Mouse (Mus musculus): ENCODE data around the gene Arhgef10l. TPM values are rescaled to one million over a fixed set of nuclear protein-coding genes. Genes with fewer than 3 reads are reported as not detected.
"Not testable (repeated sequence)": the region's sequence is repeated elsewhere in the genome, so short reads cannot be mapped to it uniquely, and the experiment has no call there.

Gene Arhgef10l
- polyA plus RNA-seq, 1 experiment from 2014 or later: 18.2 TPM

DNA sequence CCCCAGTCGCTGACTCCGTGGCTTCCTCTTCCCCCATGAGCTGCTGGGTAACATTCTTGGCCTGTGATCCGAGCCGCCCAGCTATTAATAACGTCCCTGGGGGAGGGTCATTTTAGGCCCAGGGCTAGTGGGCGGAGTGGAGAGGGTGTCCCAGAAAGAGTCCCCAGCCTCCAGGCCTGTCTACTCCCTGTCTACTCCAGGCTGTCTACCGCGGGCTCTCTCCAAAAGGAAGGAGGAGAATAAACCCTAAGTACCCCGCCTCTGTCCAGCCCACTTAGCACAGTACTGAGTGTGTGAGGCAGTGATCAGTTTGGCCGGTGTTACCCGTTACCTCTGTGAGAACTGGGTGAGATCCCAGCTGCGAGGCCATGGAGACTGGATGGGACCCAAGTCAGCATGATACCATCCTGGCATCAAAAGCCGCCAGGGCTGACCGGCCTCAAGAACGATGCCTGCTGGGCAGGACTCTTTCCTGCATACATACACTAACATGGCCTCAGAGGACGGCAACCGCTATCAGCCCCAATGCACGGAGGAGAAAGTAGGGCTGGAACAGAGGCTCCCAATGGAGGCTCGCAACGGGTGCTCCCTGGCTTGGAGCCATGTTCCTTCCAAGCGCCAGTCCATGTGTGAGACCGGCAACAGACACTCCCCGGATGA lies 84.0 kb downstream of the Arhgef10l start:
- no peak overlapping the region for H3K4me3 ChIP-seq
- peaks cover 92% of the 10 kb centered on the region for H3K36me3 ChIP-seq (replicated peaks)
- DNase-seq (ENCODE audit: low spot score): no peak
- H3K9me3 ChIP-seq: no peaks in the 10 kb centered on the region
- WGBS: 81% methylated on average over 23 of the region's 23 CpGs
- H3K27ac ChIP-seq (replicated peaks): no peak overlapping the region
- no peaks in the 10 kb centered on the region for H3K27me3 ChIP-seq (replicated peaks; ENCODE audit: low read depth, poor library complexity, severe bottlenecking)
- peaks cover 11% of the 10 kb centered on the region; the same call in 1 of the 2 replicates for H3K4me1 ChIP-seq

DNA sequence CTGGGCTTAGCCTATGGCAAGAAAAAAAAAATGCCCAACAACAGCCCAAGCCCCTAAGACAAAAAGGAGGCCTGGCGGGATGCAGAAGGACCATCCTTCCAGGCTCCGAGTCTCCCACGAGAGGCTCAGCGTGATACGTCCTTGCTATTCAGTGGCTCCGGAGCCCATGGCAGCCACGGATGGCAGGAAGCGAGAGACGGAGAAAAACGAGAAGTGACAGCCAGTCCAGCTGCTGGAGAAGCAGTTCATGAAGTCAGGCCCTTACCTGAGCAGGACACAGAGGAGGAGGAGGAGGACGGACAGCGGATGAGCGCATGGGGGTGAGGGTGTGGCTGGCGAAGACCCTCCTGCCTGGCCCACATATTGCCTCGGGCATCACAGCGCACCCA lies 84.5 kb downstream of the Arhgef10l start:
- H3K36me3 ChIP-seq (replicated peaks): peaks cover 92% of the 10 kb centered on the region
- no peak overlapping the region for H3K4me3 ChIP-seq
- H3K27me3 ChIP-seq (replicated peaks; ENCODE audit: low read depth, poor library complexity, severe bottlenecking): no peaks in the 10 kb centered on the region
- no peak for DNase-seq (ENCODE audit: low spot score)
- peaks cover 11% of the 10 kb centered on the region; the same call in 1 of the 2 replicates for H3K4me1 ChIP-seq
- WGBS: 81% methylated on average over 16 of the region's 16 CpGs
- H3K27ac ChIP-seq (replicated peaks): no peak overlapping the region
- no peaks in the 10 kb centered on the region for H3K9me3 ChIP-seq

DNA sequence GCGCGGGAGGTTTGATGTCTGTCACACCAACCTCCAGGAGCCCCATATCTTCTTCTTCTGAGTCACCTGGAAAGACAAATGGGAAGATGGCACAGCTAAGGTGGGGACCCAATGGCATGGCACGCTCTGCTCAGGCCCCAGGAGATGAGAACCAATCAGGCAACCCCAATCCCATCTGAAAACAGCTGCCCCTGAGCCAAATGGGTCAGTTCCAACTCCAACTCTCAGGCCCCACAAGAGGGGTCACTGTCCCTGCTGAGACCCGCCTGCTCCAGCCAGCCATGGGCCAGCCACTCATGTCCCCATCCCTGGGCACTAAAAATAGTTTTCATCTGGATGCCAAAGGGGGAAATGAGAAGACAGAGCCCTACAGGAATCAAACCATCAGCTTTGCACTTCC lies 84.9 kb downstream of the Arhgef10l start:
- no peak overlapping the region for H3K27ac ChIP-seq (replicated peaks)
- H3K27me3 ChIP-seq (replicated peaks; ENCODE audit: low read depth, poor library complexity, severe bottlenecking): no peaks in the 10 kb centered on the region
- no peak for DNase-seq (ENCODE audit: low spot score)
- H3K36me3 ChIP-seq (replicated peaks): peaks cover 95% of the 10 kb centered on the region
- peaks cover 11% of the 10 kb centered on the region; the same call in 1 of the 2 replicates for H3K4me1 ChIP-seq
- WGBS: 91% methylated on average over 4 of the region's 4 CpGs
- H3K9me3 ChIP-seq: no peaks in the 10 kb centered on the region
- no peak overlapping the region for H3K4me3 ChIP-seq

DNA sequence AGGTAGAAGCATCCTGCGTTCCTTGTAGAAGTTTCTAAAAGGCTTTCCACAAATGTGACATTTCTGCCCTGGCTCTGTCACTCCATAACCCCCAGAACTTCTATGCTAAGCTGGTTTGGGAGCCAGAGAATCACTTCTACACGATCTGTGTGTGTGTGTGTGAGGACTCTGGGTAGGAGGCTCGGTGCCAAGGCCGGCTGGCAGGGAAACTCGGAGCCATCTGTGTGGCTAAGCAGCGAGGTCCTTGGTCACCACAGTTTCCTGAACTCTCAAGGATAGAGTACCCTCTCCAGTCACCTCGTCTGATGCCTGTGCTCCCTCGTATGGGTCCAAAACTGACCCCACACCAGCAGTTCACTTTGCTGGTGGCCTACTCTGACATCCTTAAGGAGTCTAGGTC lies 86.2 kb downstream of the Arhgef10l start:
- WGBS: 90% methylated on average over 8 of the region's 8 CpGs
- Histone ChIP-seq H3K4me3 (no peak overlapping the region), H3K4me1 (peaks cover 11% of the 10 kb centered on the region; the same call in 1 of the 2 replicates), H3K36me3 (replicated peaks) (peaks cover 98% of the 10 kb centered on the region), H3K9me3 (no peaks in the 10 kb centered on the region), H3K27me3 (replicated peaks; ENCODE audit: low read depth, poor library complexity, severe bottlenecking) (no peaks in the 10 kb centered on the region), H3K27ac (replicated peaks) (no peak overlapping the region)
- DNase-seq (ENCODE audit: low spot score): no peak

DNA sequence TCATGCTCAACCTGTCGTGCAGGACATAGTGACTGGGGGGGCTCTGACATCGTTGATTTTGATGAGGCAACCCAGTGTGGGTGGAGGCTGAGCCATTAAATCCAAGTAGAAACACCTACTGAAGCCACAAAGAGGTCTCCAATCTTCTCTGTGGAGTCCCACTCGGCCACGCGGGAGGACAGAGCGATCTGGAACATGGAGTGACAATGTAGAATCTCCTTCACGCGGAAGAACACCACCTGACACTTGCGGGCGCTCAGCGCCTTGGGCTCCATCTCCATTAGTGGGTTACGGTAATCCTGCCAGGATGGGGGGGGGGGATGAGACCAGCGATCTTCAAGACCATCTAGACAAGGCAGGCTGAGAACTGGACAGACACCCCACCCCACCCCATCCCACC lies 86.7 kb downstream of the Arhgef10l start:
- Histone ChIP-seq H3K27me3 (replicated peaks; ENCODE audit: low read depth, poor library complexity, severe bottlenecking) (no peaks in the 10 kb centered on the region), H3K9me3 (no peaks in the 10 kb centered on the region), H3K36me3 (replicated peaks) (peaks cover 98% of the 10 kb centered on the region), H3K27ac (replicated peaks) (no peak overlapping the region), H3K4me3 (no peak overlapping the region), H3K4me1 (peaks cover 11% of the 10 kb centered on the region; the same call in 1 of the 2 replicates)
- no peak for DNase-seq (ENCODE audit: low spot score)
- 97% methylated on average over 13 of the region's 13 CpGs for WGBS

DNA sequence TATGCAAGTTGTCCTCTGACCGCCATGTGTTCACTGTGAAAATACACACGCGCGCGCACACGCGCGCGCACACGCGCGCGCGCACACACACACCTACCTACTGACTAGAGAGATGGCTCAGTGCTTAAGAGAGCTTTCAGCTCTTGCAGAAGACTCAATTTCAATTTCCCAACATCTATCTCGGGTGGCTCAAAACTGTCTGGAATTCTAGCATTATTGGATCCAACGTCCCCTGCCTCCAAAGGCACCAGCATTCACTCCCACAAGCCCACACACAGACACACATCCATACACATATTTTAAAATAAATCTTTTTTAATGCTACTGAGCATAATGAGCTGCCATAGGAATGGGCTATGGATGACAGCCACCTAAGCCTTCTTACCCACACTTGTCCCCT lies 89.2 kb downstream of the Arhgef10l start:
- no peak for DNase-seq (ENCODE audit: low spot score)
- Histone ChIP-seq H3K4me1 (peaks cover 6% of the 10 kb centered on the region; the same call in 1 of the 2 replicates), H3K4me3 (no peak overlapping the region), H3K36me3 (replicated peaks) (peaks cover 99% of the 10 kb centered on the region), H3K9me3 (no peaks in the 10 kb centered on the region), H3K27ac (replicated peaks) (no peak overlapping the region), H3K27me3 (replicated peaks; ENCODE audit: low read depth, poor library complexity, severe bottlenecking) (no peaks in the 10 kb centered on the region)
- WGBS: 98% methylated on average over 16 of the region's 16 CpGs

DNA sequence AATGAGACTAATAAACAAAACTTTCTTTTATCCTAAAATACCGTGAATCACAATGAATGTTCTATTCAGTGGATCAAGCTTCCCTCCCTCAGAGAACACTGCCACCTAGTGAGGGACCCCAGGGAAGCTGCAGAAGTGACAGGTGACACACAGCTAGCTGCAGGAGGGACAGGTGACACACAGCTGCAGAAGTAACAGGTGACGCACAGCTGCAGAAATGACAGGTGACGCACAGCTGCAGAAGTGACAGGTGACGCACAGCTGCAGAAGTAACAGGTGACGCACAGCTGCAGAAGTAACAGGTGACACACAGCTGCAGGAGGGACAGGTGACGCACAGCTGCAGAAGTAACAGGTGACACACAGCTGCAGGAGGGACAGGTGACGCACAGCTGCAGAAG lies 90.9 kb downstream of the Arhgef10l start:
- not testable (repeated sequence) for DNase-seq (ENCODE audit: low spot score); H3K27me3 ChIP-seq (replicated peaks; ENCODE audit: low read depth, poor library complexity, severe bottlenecking); H3K9me3 ChIP-seq; H3K27ac ChIP-seq (replicated peaks); H3K4me3 ChIP-seq; H3K4me1 ChIP-seq
- WGBS: 91% methylated on average over 7 of the region's 7 CpGs
- peaks cover 94% of the 10 kb centered on the region for H3K36me3 ChIP-seq (replicated peaks)

DNA sequence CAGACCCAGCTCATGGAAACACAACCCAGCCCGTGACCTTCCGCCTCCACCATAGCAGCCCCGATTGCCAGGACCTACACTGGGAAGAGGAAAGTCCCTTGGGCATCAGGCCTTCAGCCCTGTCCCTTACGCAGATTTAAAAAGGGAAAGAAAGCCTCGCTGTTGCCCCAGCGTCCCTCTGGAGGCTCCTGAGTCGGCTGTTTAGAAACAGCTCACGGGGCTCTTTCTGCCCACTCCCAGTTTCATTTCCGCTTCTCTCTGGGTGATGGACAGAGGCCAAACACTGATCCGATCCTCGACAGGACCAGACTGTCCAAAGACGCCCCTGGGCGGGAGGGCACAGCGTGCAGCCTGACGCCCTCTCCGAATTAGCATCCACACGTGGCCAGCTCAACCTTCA lies 93.4 kb downstream of the Arhgef10l start:
- H3K36me3 ChIP-seq (replicated peaks): peaks cover 94% of the 10 kb centered on the region
- no peaks in the 10 kb centered on the region for H3K9me3 ChIP-seq
- WGBS: 86% methylated on average over 17 of the region's 17 CpGs
- H3K4me3 ChIP-seq: no peak overlapping the region
- 0 out of 2 replicates have a peak, but pooled peaks cover 4% of the 10 kb centered on the region for H3K4me1 ChIP-seq
- DNase-seq (ENCODE audit: low spot score): no peak
- no peak overlapping the region for H3K27ac ChIP-seq (replicated peaks)
- no peaks in the 10 kb centered on the region for H3K27me3 ChIP-seq (replicated peaks; ENCODE audit: low read depth, poor library complexity, severe bottlenecking)

DNA sequence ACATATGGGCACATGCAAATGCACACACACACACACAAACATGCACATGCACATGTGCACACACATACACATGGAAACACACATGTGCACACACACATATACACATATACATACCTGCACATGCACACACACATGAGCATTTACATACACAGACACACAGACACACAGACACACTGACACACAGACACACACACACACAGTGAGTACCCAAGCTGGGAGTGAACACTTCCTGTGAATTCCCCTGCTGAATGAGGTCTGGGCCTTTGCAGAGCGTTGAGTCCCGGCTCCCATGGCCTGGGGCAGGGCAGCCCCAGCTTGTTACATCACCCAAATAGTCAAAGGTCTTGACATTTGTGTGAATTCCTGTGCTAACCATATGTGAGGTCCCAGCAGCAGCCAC lies 96.4 kb downstream of the Arhgef10l start:
- Histone ChIP-seq H3K27ac (replicated peaks) (no peak overlapping the region), H3K4me1 (0 out of 2 replicates have a peak, but pooled peaks cover 4% of the 10 kb centered on the region), H3K36me3 (replicated peaks) (peaks cover 92% of the 10 kb centered on the region), H3K27me3 (replicated peaks; ENCODE audit: low read depth, poor library complexity, severe bottlenecking) (no peaks in the 10 kb centered on the region), H3K9me3 (no peaks in the 10 kb centered on the region), H3K4me3 (no peak overlapping the region)
- no peak for DNase-seq (ENCODE audit: low spot score)
- WGBS: 48% methylated on average over 2 of the region's 2 CpGs

DNA sequence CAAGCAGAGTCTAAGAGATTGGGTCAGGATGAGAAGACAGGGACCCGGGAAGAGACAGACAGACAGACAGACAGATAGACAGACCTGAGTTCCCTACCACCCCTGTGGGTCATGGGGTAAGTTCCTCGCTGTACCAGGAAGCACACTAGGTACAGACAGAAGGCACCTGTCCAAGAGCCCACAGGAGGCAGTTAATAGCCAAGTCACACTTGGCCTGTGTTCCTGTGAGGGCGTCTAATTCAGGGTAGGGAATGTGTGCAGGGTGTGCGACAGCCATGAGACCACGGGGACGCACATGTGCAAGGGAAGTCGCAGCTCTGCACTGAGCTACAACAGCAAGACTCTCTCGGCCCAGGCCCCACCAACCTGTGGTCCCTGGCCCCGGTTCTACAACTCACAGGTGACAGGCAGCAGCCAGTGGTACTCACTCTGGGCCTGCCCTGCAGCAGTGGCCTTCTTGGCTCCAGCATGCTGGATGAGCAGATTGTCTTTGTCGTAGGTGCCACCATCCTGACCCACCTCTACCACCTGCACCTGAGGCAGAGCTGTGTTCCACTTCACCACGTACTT lies 97.8 kb downstream of the Arhgef10l start:
- 0 out of 2 replicates have a peak, but pooled peaks cover 4% of the 10 kb centered on the region for H3K4me1 ChIP-seq
- DNase-seq (ENCODE audit: low spot score): no peak
- H3K9me3 ChIP-seq: no peaks in the 10 kb centered on the region
- WGBS: 96% methylated on average over 11 of the region's 11 CpGs
- H3K4me3 ChIP-seq: no peak overlapping the region
- H3K27ac ChIP-seq (replicated peaks): no peak overlapping the region
- no peaks in the 10 kb centered on the region for H3K27me3 ChIP-seq (replicated peaks; ENCODE audit: low read depth, poor library complexity, severe bottlenecking)
- H3K36me3 ChIP-seq (replicated peaks): peaks cover 92% of the 10 kb centered on the region

DNA sequence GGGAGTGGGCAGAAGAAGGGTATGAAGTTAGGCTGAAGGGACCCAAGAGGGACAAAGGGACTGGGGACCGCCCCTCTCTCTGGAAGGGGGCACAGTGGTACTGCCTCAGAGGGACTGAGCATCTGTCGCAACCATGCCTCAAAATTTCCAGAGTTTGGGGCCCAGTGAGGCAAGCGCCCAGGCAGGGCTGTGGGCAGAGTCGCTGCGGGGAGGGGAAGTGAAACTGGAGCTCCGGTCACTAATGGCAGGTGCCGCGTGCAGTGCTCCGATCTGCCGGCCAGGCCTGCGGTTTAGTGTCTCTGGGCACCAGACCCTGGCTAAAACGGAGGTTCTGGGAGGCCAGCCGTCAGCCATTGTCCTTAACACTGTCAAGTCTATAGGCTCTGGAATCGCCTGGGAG lies 99.0 kb downstream of the Arhgef10l start:
- 96% methylated on average over 14 of the region's 14 CpGs for whole genome bisulfite sequencing
- 0 out of 2 replicates have a peak, but pooled peaks cover 4% of the 10 kb centered on the region for H3K4me1 ChIP-seq
- peaks cover 4% of the 10 kb centered on the region; the same call in 1 of the 2 replicates for H3K9me3 ChIP-seq
- peaks cover 92% of the 10 kb centered on the region for H3K36me3 ChIP-seq (replicated peaks)
- H3K27ac ChIP-seq (replicated peaks): no peak overlapping the region
- H3K27me3 ChIP-seq (replicated peaks; ENCODE audit: low read depth, poor library complexity, severe bottlenecking): no peaks in the 10 kb centered on the region
- no peak for DNase-seq (ENCODE audit: low spot score)
- H3K4me3 ChIP-seq: no peak overlapping the region

DNA sequence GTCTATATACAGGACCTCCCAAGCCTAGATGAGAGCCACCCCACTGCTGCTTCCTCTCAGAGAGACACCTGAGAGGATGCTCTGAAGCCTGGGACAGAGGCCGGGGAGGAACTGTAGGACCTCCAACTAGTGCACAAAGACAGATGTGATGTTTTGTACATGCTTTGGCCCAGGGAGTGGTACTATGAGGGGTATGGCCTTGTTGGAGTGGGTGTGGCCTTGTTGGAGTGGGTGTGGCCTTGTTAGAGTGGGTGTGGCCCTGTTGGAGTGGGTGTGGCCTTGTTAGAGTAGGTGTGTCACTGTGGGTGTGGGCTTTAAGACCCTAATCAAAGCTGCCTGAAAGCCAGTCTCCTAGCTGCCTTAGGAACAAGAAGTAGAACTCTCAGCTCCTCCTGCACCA lies 101.4 kb downstream of the Arhgef10l start:
- peaks cover 98% of the 10 kb centered on the region for H3K36me3 ChIP-seq (replicated peaks)
- 86% methylated on average over 1 of the region's 1 CpGs for WGBS
- not testable (repeated sequence) for H3K27me3 ChIP-seq (replicated peaks; ENCODE audit: low read depth, poor library complexity, severe bottlenecking); H3K4me3 ChIP-seq; H3K27ac ChIP-seq (replicated peaks); H3K4me1 ChIP-seq; H3K9me3 ChIP-seq; DNase-seq (ENCODE audit: low spot score)
